Mouse (Mus musculus) hindbrain, embryonic 10.5 days (tissue): ENCODE data around the gene Prox1. TPM values are rescaled to one million over a fixed set of nuclear protein-coding genes. Genes with fewer than 3 reads are reported as not detected.

ENCODE experiments used
- DNase-seq: peaks from one replicate; pipeline ENCODE4 v3.0.0-alpha.2; 2017; ENCODE audit warnings: low spot score
- H3K27ac ChIP-seq: fragments of 300-500 bp; sonication (generic); 2 replicates; pipeline ENCODE4 v1.5.1; 2016; ENCODE audit warnings: mild to moderate bottlenecking, moderate library complexity
- H3K27me3 ChIP-seq: fragments of 300-500 bp; sonication (generic); 2 replicates; pipeline ENCODE4 v1.6.1; 2016; ENCODE audit warnings: mild to moderate bottlenecking; ENCODE audit not compliant: poor library complexity, insufficient read depth, severe bottlenecking
- H3K36me3 ChIP-seq: fragments of 300-500 bp; sonication (generic); 2 replicates; pipeline ENCODE4 v1.6.1; 2016; ENCODE audit warnings: mild to moderate bottlenecking, moderate library complexity
- H3K4me1 ChIP-seq: fragments of 300-500 bp; sonication (generic); replicated peaks from 2 replicates; pipeline ENCODE4 v1.6.1; 2016; ENCODE audit warnings: mild to moderate bottlenecking
- H3K4me3 ChIP-seq: fragments of 300-500 bp; sonication (generic); 2 replicates; pipeline ENCODE4 v1.5.1; 2016; ENCODE audit warnings: mild to moderate bottlenecking, moderate library complexity
- H3K9me3 ChIP-seq: fragments of 300-500 bp; sonication (generic); 2 replicates; pipeline ENCODE4 v1.6.1; 2016; ENCODE audit warnings: mild to moderate bottlenecking, moderate library complexity
- WGBS: fragments of 180-500 bp; shearing (Covaris S2); methylation state at CpG from one replicate; pipeline ENCODE4 v1.1.7; 2016; 5-methylcytosine and 5-hydroxymethylcytosine counted together
- polyA plus RNA-seq: library from polyadenylated mRNA; unstranded; fragments of >200 nt; fragmentation: Nextera tagmentation; extraction: Ambion mirVana; gene quantifications from 2 replicates; pipeline ENCODE4 v1.2.1, GENCODE M21; 2016

The Prox1 gene
- polyA plus RNA-seq, 1 experiment from 2014 or later = 9.4 TPM

DNA sequence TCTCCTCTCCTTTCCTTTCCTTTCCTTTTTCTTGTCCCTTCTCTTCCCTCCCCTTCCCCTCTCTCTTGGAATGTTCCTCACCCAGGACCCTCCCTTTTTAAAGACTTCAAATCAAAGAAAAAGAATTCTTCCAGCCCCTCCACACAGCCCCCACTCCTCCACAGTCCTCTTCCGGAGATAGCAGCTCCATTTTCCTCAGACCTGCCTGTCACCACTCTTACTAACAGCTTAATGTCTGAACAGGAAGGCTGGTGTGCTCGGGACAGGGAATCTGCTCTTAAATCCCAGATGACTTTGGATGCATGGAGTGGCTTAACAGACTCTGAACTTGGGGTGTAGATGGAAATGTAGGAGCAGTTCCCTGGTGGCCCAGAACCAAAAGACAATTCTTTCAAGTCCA is 81.6 kb downstream of the Prox1 start:
- H3K4me3 ChIP-seq = no peak overlapping the region
- H3K27me3 ChIP-seq = no peaks in the 10 kb centered on the region
- H3K9me3 ChIP-seq = no peaks in the 10 kb centered on the region
- no peaks in the 10 kb centered on the region for H3K36me3 ChIP-seq
- H3K4me1 ChIP-seq = no peaks in the 10 kb centered on the region
- 65% methylated on average over 2 of the region's 2 CpGs for WGBS
- DNase-seq = no peak
- no peak overlapping the region for H3K27ac ChIP-seq

DNA sequence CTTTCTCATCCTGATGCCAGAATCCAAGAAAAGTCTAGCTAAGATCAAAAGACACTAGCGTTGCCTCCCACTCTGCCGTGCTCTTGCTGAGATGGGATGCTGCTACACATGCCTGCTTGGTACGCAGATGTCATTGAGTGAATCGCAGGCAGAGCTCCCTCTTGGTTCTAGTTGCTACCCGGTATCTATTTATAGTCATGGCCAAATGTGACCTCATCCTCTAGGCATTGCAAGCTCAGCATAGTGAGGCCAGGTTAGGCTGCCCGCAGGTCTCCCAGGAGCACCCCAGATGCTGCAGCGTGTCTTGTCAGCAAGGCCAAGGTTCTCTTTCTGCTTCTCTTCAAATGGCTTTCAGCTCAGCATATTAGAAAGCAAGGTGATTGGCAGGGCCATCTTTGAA is 84.8 kb downstream of the Prox1 start:
- WGBS = 92% methylated on average over 7 of the region's 7 CpGs
- H3K27me3 ChIP-seq = no peaks in the 10 kb centered on the region
- H3K27ac ChIP-seq = no peak overlapping the region
- H3K36me3 ChIP-seq = no peaks in the 10 kb centered on the region
- no peaks in the 10 kb centered on the region for H3K9me3 ChIP-seq
- no peak for DNase-seq
- peaks cover 4% of the 10 kb centered on the region; the same call in 1 of the 2 replicates for H3K4me1 ChIP-seq
- H3K4me3 ChIP-seq = no peak overlapping the region

DNA sequence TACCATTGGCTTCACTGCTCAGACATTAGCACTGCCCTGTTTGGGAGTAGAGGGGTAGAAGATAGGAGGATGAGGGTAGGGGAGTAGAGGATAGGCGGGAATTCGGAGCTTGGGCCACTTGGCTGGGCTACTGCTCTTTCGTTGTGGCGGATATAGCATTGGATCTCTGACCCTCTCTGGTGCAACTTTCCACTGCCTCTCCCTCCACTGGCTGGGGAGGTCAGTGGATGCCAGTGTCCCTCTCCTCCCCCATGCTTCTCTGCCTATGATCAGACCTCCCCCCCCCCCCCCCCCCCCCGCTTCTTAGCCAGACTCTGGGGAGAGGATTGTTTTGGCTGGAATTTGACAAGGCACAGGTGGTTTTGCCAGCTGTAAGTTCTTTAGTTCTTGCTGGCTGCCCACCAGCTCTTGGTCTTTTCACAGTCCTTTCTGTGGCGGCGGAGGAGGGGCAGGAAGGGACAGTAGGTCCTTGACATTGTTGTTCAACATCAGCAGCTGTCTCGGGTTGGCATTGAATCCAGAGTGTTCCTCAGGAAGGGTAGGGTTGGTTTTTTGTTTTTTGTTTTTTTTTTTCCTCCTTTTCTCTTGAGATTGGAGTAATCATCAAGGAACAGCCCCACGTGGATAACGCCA is 90.8 kb downstream of the Prox1 start:
- DNase-seq = no peak
- Histone ChIP-seq H3K9me3 (no peaks in the 10 kb centered on the region), H3K27me3 (no peaks in the 10 kb centered on the region), H3K4me3 (no peak overlapping the region), H3K36me3 (no peaks in the 10 kb centered on the region), H3K27ac (no peak overlapping the region), H3K4me1 (peaks cover 10% of the 10 kb centered on the region; the same call in 1 of the 2 replicates)
- 78% methylated on average over 10 of the region's 10 CpGs for WGBS

DNA sequence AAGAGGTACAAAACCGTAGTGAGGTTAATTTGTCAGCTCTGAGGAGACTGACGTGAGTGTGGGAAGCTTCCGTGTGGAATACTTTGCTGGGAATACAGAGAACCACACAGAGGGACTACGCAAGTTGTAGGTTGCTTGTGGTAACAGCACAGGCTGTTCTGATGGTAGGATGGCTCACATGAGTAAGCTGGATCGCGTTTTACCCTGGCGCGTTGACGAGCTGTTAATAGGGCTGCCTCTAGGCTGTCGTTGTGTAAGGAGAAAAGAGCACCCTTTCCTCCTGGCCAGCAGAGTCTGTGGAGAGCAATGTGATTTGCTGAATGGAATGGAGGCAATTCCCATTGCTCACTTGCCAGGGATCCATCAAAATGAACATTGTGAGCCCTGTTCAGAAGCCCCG is 93.9 kb downstream of the Prox1 start:
- no peaks in the 10 kb centered on the region for H3K9me3 ChIP-seq
- DNase-seq = no peak
- peaks cover 10% of the 10 kb centered on the region; the same call in 1 of the 2 replicates for H3K4me1 ChIP-seq
- WGBS = 88% methylated on average over 11 of the region's 11 CpGs
- H3K36me3 ChIP-seq = no peaks in the 10 kb centered on the region
- H3K4me3 ChIP-seq = no peak overlapping the region
- no peak overlapping the region for H3K27ac ChIP-seq
- H3K27me3 ChIP-seq = no peaks in the 10 kb centered on the region

Other genes starting within 250 kb of the Prox1 start
- 59.7 and 66.7 TPM in 2 replicates for gene Smyd2, start 248.4 kb downstream of the Prox1 start, polyA plus RNA-seq